Mouse (Mus musculus): ENCODE measurements around the gene Myh7.

The Myh7 gene

GRCm38 (mm10) chr14:54943971-54944370 is 50.5 kb downstream of the Myh7 start:
- DNase-seq (ENCODE audit: low spot score in 2 of 2) = no peak

GRCm38 (mm10) chr14:54942479-54942878 is 51.9 kb downstream of the Myh7 start:
- no peak for DNase-seq (ENCODE audit: low spot score in 2 of 2)

- no peak for DNase-seq (ENCODE audit: low spot score in 2 of 2)
Observed at GRCm38 (mm10) chr14:54941024-54941978, 53.1 kb downstream of the Myh7 start.

GRCm38 (mm10) chr14:54940176-54940530 is 54.3 kb downstream of the Myh7 start:
- DNase-seq (ENCODE audit: low spot score in 2 of 2) = no peak

- DNase-seq (ENCODE audit: low spot score in 2 of 2) = peak; percentile 55 to 76
Observed at GRCm38 (mm10) chr14:54939434-54940175, 54.8 kb downstream of the Myh7 start.

GRCm38 (mm10) chr14:54938431-54939219 is 55.8 kb downstream of the Myh7 start:
- no peak for DNase-seq (ENCODE audit: low spot score in 2 of 2)

GRCm38 (mm10) chr14:54937361-54938182 is 56.9 kb downstream of the Myh7 start:
- DNase-seq (ENCODE audit: low spot score in 2 of 2) = no peak

GRCm38 (mm10) chr14:54936831-54937160 is 57.6 kb downstream of the Myh7 start:
- no peak for DNase-seq (ENCODE audit: low spot score in 2 of 2)

GRCm38 (mm10) chr14:54935904-54936830 is 58.3 kb downstream of the Myh7 start, which contains the start of gene Cmtm5:
Cmtm5 (plus strand) TSS chr14:54936261.
- DNase-seq (ENCODE audit: low spot score in 2 of 2) = no peak

- no peak for DNase-seq (ENCODE audit: low spot score in 2 of 2)
Observed at GRCm38 (mm10) chr14:54932645-54933150, 61.7 kb downstream of the Myh7 start, which contains the start of gene Il25. Il25 (plus strand) TSS chr14:54932695.

GRCm38 (mm10) chr14:54930431-54930830 is 64.0 kb downstream of the Myh7 start:
- no peak for DNase-seq (ENCODE audit: low spot score in 2 of 2)

GRCm38 (mm10) chr14:54929801-54930200 is 64.6 kb downstream of the Myh7 start:
- no peak for DNase-seq (ENCODE audit: low spot score in 2 of 2)

GRCm38 (mm10) chr14:54927296-54927695 is 67.1 kb downstream of the Myh7 start:
- no peak for DNase-seq (ENCODE audit: low spot score in 2 of 2)

GRCm38 (mm10) chr14:54926401-54927158 is 67.8 kb downstream of the Myh7 start:
- DNase-seq (ENCODE audit: low spot score in 2 of 2) = no peak

- no peak for DNase-seq (ENCODE audit: low spot score in 2 of 2)
Observed at GRCm38 (mm10) chr14:54925349-54926342, 68.8 kb downstream of the Myh7 start, which contains the start of gene Efs. Efs (minus strand) TSS chr14:54926126.

- DNase-seq (ENCODE audit: low spot score in 2 of 2) = no peak
Observed at GRCm38 (mm10) chr14:54924641-54925348, 69.6 kb downstream of the Myh7 start.

Data from spleen, postnatal 4 days (tissue).